Mouse (Mus musculus) left cerebral cortex, postnatal 4 days (tissue): Measurements from ENCODE around the gene Vmn1r132. TPM values are rescaled to one million over a fixed set of nuclear protein-coding genes. Genes with fewer than 3 reads are reported as not detected.
"Not testable (repeated sequence)": the region's sequence is repeated elsewhere in the genome, so short reads cannot be mapped to it uniquely, and the experiment has no call there.

ENCODE experiments used
- DNase-seq: peaks from one replicate; pipeline ENCODE4 v3.0.0-alpha.2; 2022
- intact Hi-C: fragments of 180-260 bp; cut with DNase I; formaldehyde crosslinking; loops from one replicate; pipeline ENCODE4 v1.15.1; 2025
- total RNA-seq, 2 experiments: library from RNA; stranded (reverse); gene quantifications; 2 replicates each; pipeline ENCODE4 v1.2.3; 2021

Gene Vmn1r132
- total RNA-seq = not detected

DNA sequence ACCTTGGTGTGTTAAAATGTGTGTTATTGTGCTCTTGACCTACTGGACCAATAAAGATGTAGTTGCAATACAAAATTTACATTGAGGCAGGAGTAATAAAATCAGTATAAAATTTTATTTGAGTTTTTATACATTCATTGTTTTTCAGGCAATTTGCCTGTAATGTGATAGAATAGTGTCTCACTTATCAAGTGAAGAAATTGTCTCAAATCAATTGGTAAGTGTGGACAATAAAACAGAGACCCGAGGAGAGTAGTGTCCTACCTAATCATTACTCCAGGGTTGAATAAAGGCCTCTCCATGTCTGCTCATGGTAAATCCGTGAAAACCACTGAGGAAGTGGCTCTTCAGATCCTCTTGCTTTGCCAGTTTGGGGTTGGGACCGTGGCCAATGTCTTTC lies at the start of gene Vmn1r132:
Vmn1r132 (plus strand) TSS at position 301 of the 400 bp plus-strand sequence.
- not testable (repeated sequence) for DNase-seq

More for the DNA sequence above, at the start of gene Vmn1r132:
- intact Hi-C loops = not testable (repeated sequence)

Other genes with a start within 250 kb of the Vmn1r132 start
- not detected for gene Gm6882, start 181.3 kb upstream of the Vmn1r132 start, total RNA-seq
- gene Vmn1r130, start 102.3 kb upstream of the Vmn1r132 start, total RNA-seq = not detected
- gene Vmn1r131, start 68.0 kb upstream of the Vmn1r132 start, total RNA-seq = not detected
- not detected for gene Gm4175, start 147.4 kb downstream of the Vmn1r132 start, total RNA-seq
- gene Gm4177, start 182.6 kb downstream of the Vmn1r132 start, total RNA-seq = not detected
- not detected for gene Vmn1r135, start 218.3 kb downstream of the Vmn1r132 start, total RNA-seq
- gene Gm5725, start 230.2 kb downstream of the Vmn1r132 start, total RNA-seq = not detected